8 mouse cellular contexts compared by ENCODE assay signal in the genomic region with DNA sequence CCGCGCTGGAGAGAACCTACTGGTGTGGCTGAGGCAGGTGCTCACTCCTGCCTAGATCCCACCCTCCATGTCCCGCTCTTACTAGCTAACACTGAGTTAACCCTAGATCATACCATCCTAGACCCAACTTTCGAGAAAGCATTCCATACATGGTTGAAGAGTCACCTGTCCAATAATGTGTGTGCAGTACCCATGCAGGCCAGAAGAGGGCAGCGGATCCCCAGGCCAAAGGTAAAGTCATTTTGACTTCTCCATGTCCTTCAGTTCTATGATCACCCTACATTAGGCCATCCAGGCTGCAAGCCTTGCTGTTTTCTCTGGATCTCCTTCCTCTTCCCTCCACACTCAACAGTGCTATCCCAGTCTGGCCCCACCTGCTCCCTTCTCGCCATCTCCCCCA. TPM values are rescaled to one million over a fixed set of nuclear protein-coding genes. Genes with fewer than 3 reads are reported as not detected.
DNase-seq lines count a peak whose midpoint lies in the region; ATAC-seq and TF ChIP-seq lines count a peak whose summit lies in the region.
"Had no signal": no experiment of that assay in that cellular context is flagged by ENCODE, and none has a peak within 500 bp of the region (broad histone marks: within the 10 kb centered on the region; RNA-seq: fewer than 3 reads in every experiment).

No protein-coding gene starts in this region.

- H3K4me1 ChIP-seq in lung, adult 2 months (ENCODE audit: control insufficient read depth, insufficient read depth, low read length), result no peaks in the 10 kb centered on the region; the same call in 1 of the 2 replicates
- H3K4me1 ChIP-seq: hindbrain, embryonic 15.5 days had no signal

- no peak overlapping the region for H3K4me3 ChIP-seq in C2C12 (ENCODE audit: insufficient read depth, poor library complexity, severe bottlenecking)
- H3K4me3 ChIP-seq in lung, adult 2 months (replicated peaks; ENCODE audit: extremely low read depth, low read depth, low read length), result no peak overlapping the region
- H3K4me3 ChIP-seq: hindbrain, embryonic 15.5 days had no signal

- no peak overlapping the region for H3ac ChIP-seq in C2C12 (ENCODE audit: control insufficient read depth, insufficient read length, low read depth)

- ATAC-seq in erythroblast, adult 5-6 weeks (replicated peaks; ENCODE audit: low FRiP score, poor library complexity, severe bottlenecking), result peak; percentile 80

- H3K36me3 ChIP-seq in C2C12 (ENCODE audit: control insufficient read depth, insufficient read depth), result no peaks in the 10 kb centered on the region
- H3K36me3 ChIP-seq: hindbrain, embryonic 15.5 days had no signal

- no peaks in the 10 kb centered on the region for H3K27me3 ChIP-seq in C2C12 (ENCODE audit: control insufficient read depth, insufficient read depth, insufficient read length)
- H3K27me3 ChIP-seq: hindbrain, embryonic 15.5 days had no signal

- WGBS in lung, adult 2 months, result 57% methylated on average over 6 of the region's 6 CpGs

- no peak for TF ChIP-seq POLR2A in lung, adult 2 months (IDR thresholded peaks at IDR 0.05; ENCODE audit: borderline replicate concordance, extremely low read depth, low read depth, low read length)

- no peaks in the 10 kb centered on the region for H3K79me3 ChIP-seq in C2C12 (ENCODE audit: low read depth)

- peak; percentile 72 for DNase-seq in 416B (ENCODE audit: low read depth)
- DNase-seq in adrenal gland, postnatal 4 days (ENCODE audit: low spot score in 2 of 2), result peak; percentile 51 to 59
- peak; percentile 79 for DNase-seq in kidney, adult 9 months
- DNase-seq in lung, adult 2 months, result peak; percentile 62
- peak; percentile 34 for DNase-seq in skeletal muscle tissue, adult 2 months (ENCODE audit: low read depth, low spot score)

- no peaks in the 10 kb centered on the region for H3K79me2 ChIP-seq in C2C12 (ENCODE audit: control insufficient read depth, insufficient read depth)

- peak; percentile 49 for TF ChIP-seq CTCF in C2C12 (IDR thresholded peaks at IDR 0.05; ENCODE audit: control insufficient read depth, insufficient read depth, insufficient read length)
- TF ChIP-seq CTCF in lung, adult 2 months (IDR thresholded peaks at IDR 0.05; ENCODE audit: insufficient read depth, low read length), result peak; percentile 89

TF ChIP-seq in C2C12, 6 proteins besides CTCF, POLR2A, EP300 and RAD21:
- TF ChIP-seq FOSL1 (IDR thresholded peaks at IDR 0.05; ENCODE audit: insufficient read depth, low read length, poor library complexity, severe bottlenecking) (no peak), CEBPB (IDR thresholded peaks at IDR 0.05; ENCODE audit: low read depth) (no peak), MYOG (IDR thresholded peaks at IDR 0.05; ENCODE audit: control insufficient read depth, extremely low read depth, insufficient read length) (no peak), MYOD1 (IDR thresholded peaks at IDR 0.05; ENCODE audit: control insufficient read depth, insufficient read length, low read depth) (no peak), MAX (IDR thresholded peaks at IDR 0.05) (no peak), USF1 (IDR thresholded peaks at IDR 0.05; ENCODE audit: low read depth) (no peak)

RNA-seq across cellular contexts. Expression of a gene that starts 14.9 kb away (rescaled TPM):
- polyA plus RNA-seq in C2C12 (2012; fragmentation: generic; extraction: Trizol), result 0.02 TPM
- total RNA-seq in adrenal gland, postnatal 4 days (2021), result 1 to 10 TPM; 1.4 to 2.7 TPM
- total RNA-seq in erythroblast, adult 5-6 weeks (2015; ENCODE audit: low replicate concordance), result 17.6 and 18.6 TPM in 2 replicates
- total RNA-seq in erythroblast, adult 5-6 weeks (2017; ENCODE audit: low replicate concordance), result 11.6 and 13.5 TPM in 2 replicates
- 4.5 and 9.4 TPM in 2 replicates for polyA plus RNA-seq in lung, adult 2 months (2012; rRNA removed)

RNA-seq across cellular contexts. Expression of a gene that starts 21.5 kb away (rescaled TPM):
- polyA plus RNA-seq in C2C12 (2012; fragmentation: generic; extraction: Trizol), result 1.1 TPM
- total RNA-seq in adrenal gland, postnatal 4 days (2021), result not detected
- not detected in 2 replicates for total RNA-seq in erythroblast, adult 5-6 weeks (2015; ENCODE audit: low replicate concordance)
- total RNA-seq in erythroblast, adult 5-6 weeks (2017; ENCODE audit: low replicate concordance), result not detected in 2 replicates
- polyA plus RNA-seq in lung, adult 2 months (2012; rRNA removed), result 0.21 and 0.34 TPM in 2 replicates
- polyA plus RNA-seq: hindbrain, embryonic 15.5 days had no signal

RNA-seq across cellular contexts. Expression of a gene that starts 46.5 kb away (rescaled TPM):
- polyA plus RNA-seq in C2C12 (2012; fragmentation: generic; extraction: Trizol), result not detected
- under 1 TPM in 1 of 2 experiments, not detected in 1; 0.73 TPM for total RNA-seq in adrenal gland, postnatal 4 days (2021)
- not detected in 2 replicates for total RNA-seq in erythroblast, adult 5-6 weeks (2015; ENCODE audit: low replicate concordance)
- not detected in 2 replicates for total RNA-seq in erythroblast, adult 5-6 weeks (2017; ENCODE audit: low replicate concordance)
- polyA plus RNA-seq in lung, adult 2 months (2012; rRNA removed), result not detected in 2 replicates
- polyA plus RNA-seq: hindbrain, embryonic 15.5 days had no signal

RNA-seq across cellular contexts. Expression of a gene that starts 56.6 kb away (rescaled TPM):
- polyA plus RNA-seq in C2C12 (2012; fragmentation: generic; extraction: Trizol), result 0.01 TPM
- not detected for total RNA-seq in adrenal gland, postnatal 4 days (2021)
- not detected in 2 replicates for total RNA-seq in erythroblast, adult 5-6 weeks (2015; ENCODE audit: low replicate concordance)
- not detected in 2 replicates for total RNA-seq in erythroblast, adult 5-6 weeks (2017; ENCODE audit: low replicate concordance)
- 0.36 and 1.9 TPM in 2 replicates for polyA plus RNA-seq in lung, adult 2 months (2012; rRNA removed)
